Mouse (Mus musculus) cortical plate, adult 2 months (tissue): ENCODE data around the gene Olfr473.

Experiments
- CTCF ChIP-seq: fragments of 200-500 bp; IDR thresholded peaks from 2 replicates; pipeline ENCODE4 v1.5.1; 2011; ENCODE audit warnings: mild to moderate bottlenecking, control low read depth, low read length; ENCODE audit not compliant: insufficient read depth; ENCODE audit errors: extremely low read depth
- POLR2A ChIP-seq: fragments of 200-500 bp; IDR thresholded peaks from 2 replicates; pipeline ENCODE4 v1.6.1; 2011; ENCODE audit warnings: mild to moderate bottlenecking, low read length, control low read depth; ENCODE audit not compliant: insufficient read depth; ENCODE audit errors: extremely low read depth

GRCm38 (mm10) chr7:107964503-107964902 lies 34.3 kb downstream of the Olfr473 start, which contains the start of gene Olfr476:
- TF ChIP-seq CTCF, result no peak
- no peak for TF ChIP-seq POLR2A
